Mouse (Mus musculus): Measurements from ENCODE around the gene Agbl3. TPM values are rescaled to one million over a fixed set of nuclear protein-coding genes. Genes with fewer than 3 reads are reported as not detected.

The Agbl3 gene
- polyA plus RNA-seq, 1 experiment from 2014 or later: 4.7 TPM

Other genes starting within 250 kb of the Agbl3 start
- gene Cald1, start 181.9 kb upstream of the Agbl3 start, polyA plus RNA-seq (2015; fragmentation: Nextera tagmentation; extraction: Ambion mirVana): 238 and 243 TPM in 2 replicates
- gene Tmem140, start 82.7 kb downstream of the Agbl3 start, polyA plus RNA-seq (2015; fragmentation: Nextera tagmentation; extraction: Ambion mirVana): 2.8 and 3.1 TPM in 2 replicates
- gene Cyren, start 97.6 kb downstream of the Agbl3 start, polyA plus RNA-seq (2015; fragmentation: Nextera tagmentation; extraction: Ambion mirVana): 15.2 and 15.4 TPM in 2 replicates
- 11.2 and 11.3 TPM in 2 replicates for gene Wdr91, start 130.4 kb downstream of the Agbl3 start, polyA plus RNA-seq (2015; fragmentation: Nextera tagmentation; extraction: Ambion mirVana)
- not detected in 2 replicates for gene Stra8, start 139.7 kb downstream of the Agbl3 start, polyA plus RNA-seq (2015; fragmentation: Nextera tagmentation; extraction: Ambion mirVana)
- gene Slc23a4, start 208.0 kb downstream of the Agbl3 start, polyA plus RNA-seq (2015; fragmentation: Nextera tagmentation; extraction: Ambion mirVana): 0.27 and 0.35 TPM in 2 replicates